Mouse (Mus musculus) stomach, postnatal 0 days (tissue): ENCODE results near the gene Zdhhc22. TPM values are rescaled to one million over a fixed set of nuclear protein-coding genes. Genes with fewer than 3 reads are reported as not detected.

Experiments
- ATAC-seq: fragments of 200-750 bp; cut with Nextera tagmentation; 2 replicates; pipeline ENCODE4 v1.8.0; 2017; ENCODE audit not compliant: low FRiP score, low TSS enrichment
- DNase-seq: peaks from one replicate; pipeline ENCODE4 v3.0.0-alpha.2; 2016; ENCODE audit warnings: low spot score
- H3K27ac ChIP-seq: fragments of 300-500 bp; sonication (generic); replicated peaks from 2 replicates; pipeline ENCODE4 v1.5.1; 2014; ENCODE audit warnings: mild to moderate bottlenecking, control low read depth
- H3K27me3 ChIP-seq: fragments of 300-500 bp; sonication (generic); 2 replicates; pipeline ENCODE4 v1.6.1; 2014; ENCODE audit warnings: low read length; ENCODE audit not compliant: control insufficient read depth, insufficient read depth
- H3K36me3 ChIP-seq: fragments of 300-500 bp; sonication (generic); 2 replicates; pipeline ENCODE4 v1.6.1; 2014; ENCODE audit warnings: low read length, mixed read lengths; ENCODE audit not compliant: control insufficient read depth, insufficient read depth
- H3K4me1 ChIP-seq: fragments of 300-500 bp; sonication (generic); replicated peaks from 2 replicates; pipeline ENCODE4 v1.6.1; 2014; ENCODE audit warnings: antibody characterized with exemption; ENCODE audit not compliant: control insufficient read depth, insufficient read depth
- H3K4me2 ChIP-seq: fragments of 300-500 bp; sonication (generic); replicated peaks from 2 replicates; pipeline ENCODE4 v1.6.1; 2014; ENCODE audit warnings: low read depth, mild to moderate bottlenecking, control low read depth, moderate library complexity
- H3K4me3 ChIP-seq: fragments of 300-500 bp; sonication (generic); 2 replicates; pipeline ENCODE4 v1.5.1; 2014; ENCODE audit warnings: low read depth, low read length, control low read depth
- H3K9ac ChIP-seq: fragments of 300-500 bp; sonication (generic); 2 replicates; pipeline ENCODE4 v1.6.1; 2014; ENCODE audit warnings: mild to moderate bottlenecking, low read length, control low read depth, mixed read lengths
- H3K9me3 ChIP-seq: fragments of 300-500 bp; sonication (generic); 2 replicates; pipeline ENCODE4 v1.6.1; 2016; ENCODE audit warnings: low read length; ENCODE audit not compliant: control insufficient read depth
- CTCF ChIP-seq: IDR thresholded peaks from 2 replicates; pipeline ENCODE4 v1.5.1; 2016; ENCODE audit warnings: antibody characterized with exemption, low read depth, mild to moderate bottlenecking, moderate library complexity
- EP300 ChIP-seq: optimal IDR thresholded peaks from 2 replicates; pipeline ENCODE3; 2016; ENCODE audit warnings: antibody characterized with exemption
- WGBS: fragments of 180-500 bp; shearing (Covaris S2); extraction: QIAGEN DNeasy Blood & Tissue Kit; methylation state at CpG from one replicate; pipeline ENCODE4 v1.1.7; 2014; 5-methylcytosine and 5-hydroxymethylcytosine counted together
- polyA plus RNA-seq: library from polyadenylated mRNA; unstranded; fragments of >200 nt; fragmentation: Nextera tagmentation; extraction: Ambion mirVana; gene quantifications from 2 replicates; pipeline ENCODE4 v1.2.1, GENCODE M21; 2015

Gene Zdhhc22
- polyA plus RNA-seq, 1 experiment from 2014 or later = 0.53 TPM

GRCm38 (mm10) chr12:86946301-86946781 is 43.9 kb downstream of the Zdhhc22 start:
- H3K4me3 ChIP-seq = peak overlapping the region; percentile 69
- peak overlapping the region; percentile 82 for H3K4me2 ChIP-seq
- H3K27me3 ChIP-seq = no peaks in the 10 kb centered on the region
- ATAC-seq (no peak), DNase-seq (no peak)
- H3K4me1 ChIP-seq = 0 out of 2 replicates have a peak, but pooled peaks cover 5% of the 10 kb centered on the region
- no peaks in the 10 kb centered on the region for H3K9me3 ChIP-seq
- WGBS = under 1% methylated on average over 17 of the region's 17 CpGs
- peak overlapping the region; percentile 85 for H3K9ac ChIP-seq
- H3K36me3 ChIP-seq = no peaks in the 10 kb centered on the region
- H3K27ac ChIP-seq = peak overlapping the region; percentile 99
- TF ChIP-seq EP300 (no peak), CTCF (no peak)

GRCm38 (mm10) chr12:86945126-86945525 is 45.1 kb downstream of the Zdhhc22 start:
- no peaks in the 10 kb centered on the region for H3K27me3 ChIP-seq
- H3K27ac ChIP-seq = no peak overlapping the region
- no peak overlapping the region for H3K9ac ChIP-seq
- ATAC-seq = no peak
- H3K9me3 ChIP-seq = no peaks in the 10 kb centered on the region
- no peak overlapping the region for H3K4me3 ChIP-seq
- no peak overlapping the region for H3K4me2 ChIP-seq
- 0 out of 2 replicates have a peak, but pooled peaks cover 5% of the 10 kb centered on the region for H3K4me1 ChIP-seq
- 9% methylated on average over 4 of the region's 4 CpGs for WGBS
- peak; percentile 36 for DNase-seq
- H3K36me3 ChIP-seq = no peaks in the 10 kb centered on the region
- TF ChIP-seq CTCF = peak; percentile 87
- TF ChIP-seq EP300 = no peak

- DNase-seq = no peak
- Histone ChIP-seq H3K9ac (no peak overlapping the region), H3K27ac (no peak overlapping the region), H3K4me2 (no peak overlapping the region), H3K4me3 (no peak overlapping the region), H3K4me1 (0 out of 2 replicates have a peak, but pooled peaks cover 5% of the 10 kb centered on the region), H3K36me3 (no peaks in the 10 kb centered on the region), H3K9me3 (no peaks in the 10 kb centered on the region), H3K27me3 (no peaks in the 10 kb centered on the region)
- no peak for ATAC-seq
- TF ChIP-seq EP300 = no peak
- no peak for TF ChIP-seq CTCF
- WGBS = 85% methylated on average over 8 of the region's 8 CpGs
Measured at GRCm38 (mm10) chr12:86943421-86943820, 46.8 kb downstream of the Zdhhc22 start.

- Histone ChIP-seq H3K27ac (no peak overlapping the region), H3K36me3 (no peaks in the 10 kb centered on the region), H3K4me2 (no peak overlapping the region), H3K9ac (no peak overlapping the region), H3K27me3 (no peaks in the 10 kb centered on the region), H3K4me3 (no peak overlapping the region), H3K9me3 (no peaks in the 10 kb centered on the region), H3K4me1 (no peaks in the 10 kb centered on the region)
- WGBS = 56% methylated on average over 5 of the region's 5 CpGs
- DNase-seq = no peak
- TF ChIP-seq EP300 (no peak), CTCF (no peak)
- ATAC-seq = no peak
Measured at GRCm38 (mm10) chr12:86941734-86942486, 48.3 kb downstream of the Zdhhc22 start.

DNA sequence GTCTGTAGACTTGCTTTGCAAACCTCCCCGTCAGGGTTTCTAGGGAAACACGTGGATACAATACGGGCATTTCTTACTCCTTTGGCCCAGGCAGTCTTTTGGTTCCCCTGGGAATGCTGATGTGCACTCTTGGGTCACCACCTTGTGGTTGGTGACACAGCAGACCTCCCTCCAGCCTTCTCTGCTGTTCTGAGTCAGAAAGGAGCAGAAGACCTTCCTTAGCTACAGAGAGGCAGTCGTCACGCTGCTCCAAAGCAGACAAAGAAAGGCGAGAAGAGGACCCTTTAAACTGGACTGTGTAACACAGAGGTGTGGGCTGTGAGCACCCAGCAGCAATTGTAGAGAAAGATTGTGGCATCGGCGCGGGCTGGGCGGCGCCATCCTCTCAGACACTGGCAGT is 49.1 kb downstream of the Zdhhc22 start:
- ATAC-seq (no peak), DNase-seq (no peak)
- Histone ChIP-seq H3K9me3 (no peaks in the 10 kb centered on the region), H3K36me3 (no peaks in the 10 kb centered on the region), H3K4me1 (no peaks in the 10 kb centered on the region), H3K4me3 (no peak overlapping the region), H3K4me2 (no peak overlapping the region), H3K27me3 (no peaks in the 10 kb centered on the region), H3K9ac (no peak overlapping the region), H3K27ac (no peak overlapping the region)
- WGBS = 56% methylated on average over 11 of the region's 11 CpGs
- TF ChIP-seq EP300 (no peak), CTCF (0 out of 2 replicates have a peak, but pooled peaks have one; percentile 3)

DNA sequence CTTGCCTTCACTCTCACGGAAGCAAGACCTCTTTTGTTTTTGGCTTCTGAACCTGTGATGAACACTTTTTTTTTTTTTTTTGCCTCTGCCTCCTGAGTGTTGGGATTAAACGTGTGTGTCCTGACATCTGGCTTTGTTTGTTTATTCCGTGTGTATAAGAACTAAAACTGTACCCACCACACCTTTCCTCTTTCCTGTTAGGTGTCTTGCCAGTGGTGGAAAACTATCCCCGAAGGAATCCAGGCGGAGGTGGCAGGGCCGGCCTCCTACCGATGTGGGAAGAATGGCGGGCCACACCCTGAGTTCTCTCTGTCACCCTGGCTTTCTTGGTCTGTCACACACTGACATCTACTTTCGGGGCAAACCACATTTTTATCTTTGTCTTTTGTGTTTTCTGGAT is 51.7 kb downstream of the Zdhhc22 start:
- no peak for TF ChIP-seq CTCF
- Histone ChIP-seq H3K27ac (no peak overlapping the region), H3K4me3 (no peak overlapping the region), H3K9me3 (no peaks in the 10 kb centered on the region), H3K9ac (no peak overlapping the region), H3K36me3 (no peaks in the 10 kb centered on the region), H3K4me2 (no peak overlapping the region), H3K27me3 (no peaks in the 10 kb centered on the region), H3K4me1 (no peaks in the 10 kb centered on the region)
- DNase-seq = no peak
- WGBS = 49% methylated on average over 9 of the region's 9 CpGs
- ATAC-seq = no peak
